29 mouse cellular contexts compared by ENCODE assay signal in the genomic region with DNA sequence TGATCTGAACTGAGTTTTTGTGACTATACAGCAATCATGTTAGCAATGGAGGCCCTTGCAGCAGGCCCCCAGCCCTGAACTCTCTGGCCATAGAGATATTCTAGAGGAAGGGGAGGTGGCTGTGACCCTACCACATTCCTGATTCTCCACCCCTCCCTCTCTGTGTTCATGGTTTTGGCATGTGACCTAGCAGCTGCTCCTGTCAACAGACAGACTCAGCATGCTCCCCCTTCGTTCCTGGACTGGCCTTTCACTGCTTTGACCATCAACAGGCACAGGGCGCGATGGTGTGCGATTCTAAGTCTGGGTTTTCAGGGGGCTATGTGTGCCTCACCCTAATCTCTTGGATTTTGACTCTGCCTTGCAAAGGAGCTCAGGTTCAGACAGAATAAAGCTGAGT.
A peak's percentile ranks its signal among the peaks of the same experiment; 100 is the strongest.
DNase-seq lines count a peak whose midpoint lies in the region; ATAC-seq and TF ChIP-seq lines count a peak whose summit lies in the region.
"Had no signal": no experiment of that assay in that cellular context is flagged by ENCODE, and none has a peak within 500 bp of the region (broad histone marks: within the 10 kb centered on the region; RNA-seq: fewer than 3 reads in every experiment).

No protein-coding gene starts in this region.

- no peak overlapping the region for H3K4me2 ChIP-seq in hindbrain, postnatal 0 days (ENCODE audit: low read depth, low read length)
- H3K4me2 ChIP-seq: embryonic facial prominence, embryonic 13.5 days; hindbrain, embryonic 15.5 days; kidney, embryonic 15.5 days; limb, embryonic 15.5 days; liver, embryonic 13.5 days; neural tube, embryonic 12.5 days had no signal

- TF ChIP-seq CTCF in hindbrain, postnatal 0 days (IDR thresholded peaks at IDR 0.05; ENCODE audit: low read depth): no peak

- 77% methylated on average over 4 of the region's 4 CpGs for WGBS in heart, embryonic 10.5 days
- 52% methylated on average over 4 of the region's 4 CpGs for WGBS in hindbrain, embryonic 10.5 days
- 54% methylated on average over 4 of the region's 4 CpGs for WGBS in hindbrain, postnatal 0 days

- H3K27ac ChIP-seq in heart, embryonic 10.5 days: peak overlapping the region; percentile 37; the same call in 1 of the 2 replicates
- H3K27ac ChIP-seq in hindbrain, embryonic 10.5 days: peak overlapping the region; percentile 51
- H3K27ac ChIP-seq in hindbrain, postnatal 0 days: no peak overlapping the region
- H3K27ac ChIP-seq in brown adipose tissue, adult 24 weeks (replicated peaks; ENCODE audit: low read depth, low read length): peak overlapping the region; percentile 5; the same call in 1 of the 2 replicates
- H3K27ac ChIP-seq: embryonic facial prominence, embryonic 13.5 days; hindbrain, embryonic 15.5 days; kidney, embryonic 15.5 days; limb, embryonic 15.5 days; liver, embryonic 13.5 days; neural tube, embryonic 12.5 days had no signal

- ATAC-seq in hindbrain, postnatal 0 days: no peak
- ATAC-seq: activated CD4-positive, CD25-positive, alpha-beta regulatory T cell, adult 4 months; forebrain, embryonic 16.5 days; lung, postnatal 0 days; midbrain, embryonic 16.5 days had no signal

- DNase-seq in heart, embryonic 10.5 days (ENCODE audit: low spot score): no peak
- no peak for DNase-seq in heart, adult 9 months (ENCODE audit: low spot score in 2 of 2)
- DNase-seq in hindbrain, embryonic 10.5 days (ENCODE audit: low spot score): peak; percentile 32
- DNase-seq in hindbrain, postnatal 0 days (ENCODE audit: low spot score): no peak
- peak; percentile 43 for DNase-seq in mesoderm, embryonic 11.5 days (ENCODE audit: low read depth, low spot score)
- DNase-seq in right cerebral cortex, postnatal 36 days (ENCODE audit: low spot score in 2 of 2): no peak
- DNase-seq: adrenal gland, adult 2 months; adrenal gland, postnatal 36 days; cerebellum, adult 8-10 months; cerebellum, postnatal 25 days; embryo, embryonic 11 days; kidney, adult 18-20 months; kidney, postnatal 25 days; liver, embryonic 13.5 days; lung, adult 18-20 months; lung, postnatal 4 days; thymus, postnatal 4 days had no signal

- H3K4me3 ChIP-seq in heart, embryonic 10.5 days: no peak overlapping the region
- H3K4me3 ChIP-seq in hindbrain, embryonic 10.5 days: no peak overlapping the region
- H3K4me3 ChIP-seq in hindbrain, postnatal 0 days (ENCODE audit: low read length): no peak overlapping the region
- no peak overlapping the region for H3K4me3 ChIP-seq in brown adipose tissue, adult 24 weeks (ENCODE audit: insufficient read depth, low read depth, low read length)
- H3K4me3 ChIP-seq: embryonic facial prominence, embryonic 13.5 days; hindbrain, embryonic 15.5 days; kidney, embryonic 15.5 days; layer of hippocampus, adult 2 months; limb, embryonic 15.5 days; liver, embryonic 13.5 days; neural tube, embryonic 12.5 days had no signal

- H3K9ac ChIP-seq in hindbrain, postnatal 0 days (replicated peaks; ENCODE audit: low read length): no peak overlapping the region
- H3K9ac ChIP-seq: embryonic facial prominence, embryonic 13.5 days; hindbrain, embryonic 15.5 days; kidney, embryonic 15.5 days; limb, embryonic 15.5 days; liver, embryonic 13.5 days; neural tube, embryonic 12.5 days had no signal

- no peaks in the 10 kb centered on the region for H3K36me3 ChIP-seq in heart, embryonic 10.5 days
- no peaks in the 10 kb centered on the region for H3K36me3 ChIP-seq in hindbrain, embryonic 10.5 days
- H3K36me3 ChIP-seq in hindbrain, postnatal 0 days (ENCODE audit: insufficient read depth, low read length): no peaks in the 10 kb centered on the region
- H3K36me3 ChIP-seq: embryonic facial prominence, embryonic 13.5 days; hindbrain, embryonic 15.5 days; kidney, embryonic 15.5 days; limb, embryonic 15.5 days; liver, embryonic 13.5 days; neural tube, embryonic 12.5 days had no signal

- no peaks in the 10 kb centered on the region for H3K27me3 ChIP-seq in heart, embryonic 10.5 days (ENCODE audit: insufficient read depth, poor library complexity, severe bottlenecking)
- 0 out of 2 replicates have a peak, but pooled peaks cover 6% of the 10 kb centered on the region for H3K27me3 ChIP-seq in hindbrain, embryonic 10.5 days (ENCODE audit: insufficient read depth, poor library complexity, severe bottlenecking)
- H3K27me3 ChIP-seq in hindbrain, postnatal 0 days (ENCODE audit: insufficient read depth, low read length): no peaks in the 10 kb centered on the region
- H3K27me3 ChIP-seq: CH12.LX; embryonic facial prominence, embryonic 13.5 days; hindbrain, embryonic 15.5 days; kidney, embryonic 15.5 days; limb, embryonic 15.5 days; liver, embryonic 13.5 days; neural tube, embryonic 12.5 days had no signal

- peaks cover 37% of the 10 kb centered on the region for H3K4me1 ChIP-seq in heart, embryonic 10.5 days
- H3K4me1 ChIP-seq in hindbrain, embryonic 10.5 days (replicated peaks): peaks cover 55% of the 10 kb centered on the region
- peaks cover 16% of the 10 kb centered on the region for H3K4me1 ChIP-seq in hindbrain, postnatal 0 days (ENCODE audit: insufficient read depth, low read length)
- H3K4me1 ChIP-seq in brown adipose tissue, adult 24 weeks (ENCODE audit: control insufficient read depth, insufficient read depth, insufficient read length, low read length): no peaks in the 10 kb centered on the region
- H3K4me1 ChIP-seq: liver, embryonic 13.5 days had no signal

- H3K9me3 ChIP-seq in heart, embryonic 10.5 days: no peaks in the 10 kb centered on the region
- no peaks in the 10 kb centered on the region for H3K9me3 ChIP-seq in hindbrain, embryonic 10.5 days
- no peaks in the 10 kb centered on the region for H3K9me3 ChIP-seq in hindbrain, postnatal 0 days (ENCODE audit: low read length)
- H3K9me3 ChIP-seq: embryonic facial prominence, embryonic 13.5 days; hindbrain, embryonic 15.5 days; kidney, embryonic 15.5 days; limb, embryonic 15.5 days; liver, embryonic 13.5 days; neural tube, embryonic 12.5 days had no signal

Comparison
In these comparisons a context has a peak if more than half of its experiments do, and no peak if none do; other contexts are left out.
1. DNase-seq: peak in hindbrain, embryonic 10.5 days (single experiment) and mesoderm, embryonic 11.5 days (single experiment); none in heart, embryonic 10.5 days (single experiment), heart, adult 9 months (0 of 2), hindbrain, postnatal 0 days (single experiment) and right cerebral cortex, postnatal 36 days (0 of 2).